ENCODE assay signal across 11 mouse cellular contexts in the genomic region with DNA sequence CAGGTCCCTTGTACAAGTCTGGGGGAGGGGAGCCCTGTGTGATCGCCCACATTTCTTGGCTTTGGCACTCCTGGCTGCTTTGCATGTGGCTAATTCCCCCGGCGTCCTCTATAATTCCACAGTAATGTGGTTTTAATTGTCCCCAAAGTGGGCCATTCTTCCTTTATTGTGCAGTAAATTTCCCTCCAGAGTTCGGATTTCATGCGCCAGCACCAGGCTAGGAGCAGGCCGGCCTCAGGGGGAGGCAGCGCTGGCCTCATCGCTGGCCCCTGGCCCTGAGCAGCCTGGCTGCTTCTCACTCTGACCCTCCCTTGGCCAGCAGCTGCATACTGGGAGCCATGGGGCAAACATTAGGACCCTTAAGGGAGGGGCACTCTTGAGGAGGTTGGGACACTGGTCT.
DNase-seq lines count a peak whose midpoint lies in the region; ATAC-seq lines count a peak whose summit lies in the region.
"Had no signal": no experiment of that assay in that cellular context is flagged by ENCODE, and none has a peak within 500 bp of the region (broad histone marks: within the 10 kb centered on the region; RNA-seq: fewer than 3 reads in every experiment).

No protein-coding gene starts in this region.

- H3K9ac ChIP-seq in heart, embryonic 12.5 days: no peak overlapping the region
- no peak overlapping the region for H3K9ac ChIP-seq in embryonic facial prominence, embryonic 11.5 days (replicated peaks; ENCODE audit: low read length)
- 0 out of 2 replicates have a peak overlapping the region, but pooled peaks have one; percentile 19 for H3K9ac ChIP-seq in limb, embryonic 13.5 days
- H3K9ac ChIP-seq: liver, embryonic 13.5 days had no signal

- 73% methylated on average over 8 of the region's 8 CpGs for WGBS in heart, embryonic 12.5 days
- 31% methylated on average over 8 of the region's 8 CpGs for WGBS in embryonic facial prominence, embryonic 11.5 days
- WGBS in limb, embryonic 13.5 days: 12% methylated on average over 8 of the region's 8 CpGs

- intact Hi-C loops in heart, postnatal 14 days (cut with DNase I): no loop called here

- H3K4me2 ChIP-seq in heart, embryonic 12.5 days: no peak overlapping the region
- H3K4me2 ChIP-seq in embryonic facial prominence, embryonic 11.5 days (ENCODE audit: low read depth, low read length): no peak overlapping the region
- H3K4me2 ChIP-seq in limb, embryonic 13.5 days (replicated peaks): peak overlapping the region; percentile 38; the same call in 1 of the 2 replicates
- H3K4me2 ChIP-seq: liver, embryonic 13.5 days had no signal

- no peaks in the 10 kb centered on the region for H3K27me3 ChIP-seq in heart, embryonic 12.5 days (replicated peaks)
- H3K27me3 ChIP-seq in embryonic facial prominence, embryonic 11.5 days (ENCODE audit: control insufficient read depth, insufficient read depth, low read length): no peaks in the 10 kb centered on the region
- peaks cover 58% of the 10 kb centered on the region for H3K27me3 ChIP-seq in limb, embryonic 13.5 days

- no peak for ATAC-seq in heart, embryonic 12.5 days (ENCODE audit: insufficient number of reproducible peaks, low FRiP score)
- 0 out of 2 replicates have a peak, but pooled peaks have one; percentile 59 for ATAC-seq in embryonic facial prominence, embryonic 11.5 days (replicated peaks; ENCODE audit: insufficient number of reproducible peaks, low FRiP score, low TSS enrichment, low read depth)
- no peak for ATAC-seq in limb, embryonic 13.5 days (ENCODE audit: low FRiP score, low read depth)
- ATAC-seq: CD4-positive, CD25-positive, alpha-beta regulatory T cell, adult 4 months had no signal

- H3K27ac ChIP-seq in heart, embryonic 12.5 days (ENCODE audit: poor library complexity, severe bottlenecking): no peak overlapping the region
- no peak overlapping the region for H3K27ac ChIP-seq in embryonic facial prominence, embryonic 11.5 days (replicated peaks; ENCODE audit: low read depth, low read length)
- no peak overlapping the region for H3K27ac ChIP-seq in limb, embryonic 13.5 days
- H3K27ac ChIP-seq: liver, embryonic 13.5 days had no signal

- H3K9me3 ChIP-seq in heart, embryonic 12.5 days (replicated peaks): no peaks in the 10 kb centered on the region
- no peaks in the 10 kb centered on the region for H3K9me3 ChIP-seq in embryonic facial prominence, embryonic 11.5 days (replicated peaks; ENCODE audit: control insufficient read depth, low read length)
- no peaks in the 10 kb centered on the region for H3K9me3 ChIP-seq in limb, embryonic 13.5 days
- H3K9me3 ChIP-seq: liver, embryonic 13.5 days had no signal

- DNase-seq in heart, postnatal 14 days: peak; percentile 23 to 39
- DNase-seq in embryonic facial prominence, embryonic 11.5 days (ENCODE audit: low spot score): peak; percentile 29
- peak; percentile 39 for DNase-seq in gastrocnemius, postnatal 10 days
- DNase-seq in natural killer cell, adult 2 months (ENCODE audit: low spot score in 2 of 2): no peak
- no peak for DNase-seq in right cerebral cortex, postnatal 14 days
- DNase-seq: cerebellum, adult 11 months; liver, embryonic 13.5 days; lung, postnatal 36 days had no signal

- peaks cover 19% of the 10 kb centered on the region for H3K4me1 ChIP-seq in heart, embryonic 12.5 days (replicated peaks)
- H3K4me1 ChIP-seq in embryonic facial prominence, embryonic 11.5 days (ENCODE audit: control insufficient read depth, insufficient read depth, low read length): no peaks in the 10 kb centered on the region; the same call in none of the 2 replicates
- H3K4me1 ChIP-seq in limb, embryonic 13.5 days: peaks cover 38% of the 10 kb centered on the region
- H3K4me1 ChIP-seq: liver, embryonic 13.5 days had no signal

- no peaks in the 10 kb centered on the region for H3K36me3 ChIP-seq in heart, embryonic 12.5 days
- H3K36me3 ChIP-seq in embryonic facial prominence, embryonic 11.5 days (replicated peaks; ENCODE audit: control insufficient read depth, insufficient read depth, low read depth, low read length): no peaks in the 10 kb centered on the region
- H3K36me3 ChIP-seq in limb, embryonic 13.5 days: no peaks in the 10 kb centered on the region
- H3K36me3 ChIP-seq: liver, embryonic 13.5 days had no signal

- H3K4me3 ChIP-seq in heart, embryonic 12.5 days: no peak overlapping the region
- H3K4me3 ChIP-seq in embryonic facial prominence, embryonic 11.5 days (ENCODE audit: low read depth, low read length): no peak overlapping the region
- H3K4me3 ChIP-seq in limb, embryonic 13.5 days: no peak overlapping the region
- H3K4me3 ChIP-seq: liver, embryonic 13.5 days had no signal

Comparison
In these comparisons a context has a peak if more than half of its experiments do, and no peak if none do; other contexts are left out.
1. DNase-seq: peak in heart, postnatal 14 days (2 of 2), embryonic facial prominence, embryonic 11.5 days (single experiment) and gastrocnemius, postnatal 10 days (single experiment); none in natural killer cell, adult 2 months (0 of 2) and right cerebral cortex, postnatal 14 days (single experiment).